Mouse (Mus musculus) 3T3-L1 (cell line): Measurements from ENCODE around the gene Parp11.

ENCODE experiments used
- DNase-seq: peaks from one replicate; pipeline ENCODE4 v3.0.0-alpha.2; 2015; ENCODE audit warnings: low read depth, low spot score

The Parp11 gene

DNA sequence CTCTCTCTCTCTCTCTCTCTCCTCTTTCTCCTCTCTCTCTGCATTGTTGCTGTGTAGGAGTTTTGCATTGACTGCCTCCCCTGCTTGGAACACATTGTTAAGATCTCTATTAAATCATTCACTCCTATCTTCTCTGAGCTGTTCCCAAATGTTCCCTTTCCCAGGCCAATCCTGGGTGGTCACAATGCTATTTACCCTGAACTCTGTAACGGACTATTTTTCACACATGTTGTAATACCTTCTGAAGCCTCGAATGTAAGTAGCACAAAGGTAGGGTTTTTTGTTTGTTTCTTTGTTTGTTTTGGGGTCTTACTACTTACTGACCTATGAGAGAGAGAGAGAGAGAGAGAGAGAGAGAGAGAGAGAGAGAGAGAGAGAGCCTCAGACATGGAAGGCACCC is 2.2 kb downstream of the Parp11 start:
- no peak for DNase-seq

DNA sequence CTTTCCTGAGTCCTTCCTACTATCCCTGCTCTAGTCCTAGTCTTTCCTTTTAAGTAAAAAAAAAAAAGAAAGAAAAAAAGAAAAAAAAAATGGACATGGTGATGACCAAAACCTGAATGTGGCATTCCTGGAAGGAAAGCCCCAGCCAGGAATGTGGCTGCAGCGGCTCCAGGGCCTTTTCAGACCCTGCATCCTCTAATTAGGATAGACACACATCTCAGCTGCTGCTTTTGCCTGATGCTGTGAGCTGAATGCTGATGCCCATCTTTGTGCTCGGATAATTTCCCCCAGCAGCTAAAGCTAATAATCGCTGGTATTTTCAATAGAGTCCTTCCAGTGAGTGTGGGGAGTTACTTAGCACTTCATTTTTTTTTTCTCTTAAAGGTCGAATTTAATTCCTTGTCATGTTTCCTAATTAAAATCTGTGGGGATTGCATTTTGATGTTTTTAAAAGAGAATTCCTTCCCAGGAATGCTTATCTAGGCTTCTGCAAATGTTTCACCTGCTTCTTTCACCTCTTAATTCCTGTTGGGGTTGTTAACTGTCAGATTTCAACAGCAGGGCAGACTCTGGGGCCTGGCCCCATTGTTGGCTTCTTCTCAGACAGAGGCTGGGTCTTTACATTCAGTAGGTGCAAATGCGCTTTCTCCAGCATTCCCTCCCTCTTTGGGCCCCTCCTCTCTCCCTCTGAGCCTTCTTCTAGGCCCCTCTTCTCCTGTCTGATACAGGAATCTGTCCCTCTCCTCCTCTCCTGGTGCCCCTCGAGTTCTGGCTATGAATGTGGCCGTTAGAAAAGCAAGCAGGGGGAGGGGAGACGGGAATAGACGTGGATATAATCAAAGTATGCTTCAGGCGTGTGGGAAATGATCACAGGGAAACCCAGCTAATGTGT is 3.1 kb downstream of the Parp11 start:
- no peak for DNase-seq

DNA sequence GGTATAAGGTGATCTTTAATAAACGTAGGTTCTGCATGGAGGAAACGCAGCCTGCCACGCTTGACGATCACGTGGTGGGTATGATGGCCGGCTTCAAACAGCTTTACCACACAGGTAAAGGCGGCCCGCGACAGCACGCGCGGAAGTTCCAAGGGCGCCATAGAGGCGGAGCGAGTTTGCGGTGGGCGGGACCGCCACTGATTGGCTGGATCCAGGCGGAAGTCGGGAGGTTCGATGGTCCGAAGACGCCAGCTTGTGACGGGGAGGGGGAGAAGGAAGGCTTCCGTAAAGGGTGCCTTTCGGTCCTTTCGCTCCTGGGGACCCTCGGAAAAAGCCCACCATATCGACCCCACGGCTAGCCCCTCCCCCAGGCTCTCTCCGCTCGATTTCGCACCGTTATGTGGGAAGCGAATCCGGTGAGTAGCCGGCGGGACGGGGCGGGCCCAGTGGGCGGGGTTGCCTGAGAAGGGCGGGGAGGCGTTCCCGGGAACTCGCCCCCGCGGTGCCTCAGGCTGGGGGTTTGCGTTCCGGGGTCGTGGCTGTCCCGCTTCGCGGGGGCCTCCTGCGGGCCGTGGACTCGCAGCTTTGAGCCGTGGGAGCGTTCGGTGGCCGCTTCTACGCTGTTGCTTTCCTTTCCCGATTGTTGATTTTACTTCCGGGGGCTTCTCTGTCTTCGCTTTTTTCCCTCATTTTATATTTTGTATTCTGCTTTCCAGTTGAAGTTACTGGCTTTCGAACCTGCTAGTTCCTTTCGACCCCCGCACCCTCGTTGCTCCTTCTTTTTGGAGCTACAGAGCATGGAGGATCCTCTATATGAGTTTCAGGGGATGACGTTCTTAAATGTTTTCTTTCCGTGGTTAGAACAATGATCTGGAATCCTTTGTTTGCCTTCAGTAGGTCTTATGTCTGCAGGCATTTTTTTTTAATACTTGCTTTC is 7.0 kb downstream of the Parp11 start:
- DNase-seq: peak; percentile 92

- no peak for DNase-seq
These were observed 7.7 kb downstream of the Parp11 start for GRCm38 (mm10) chr6:127454344-127454707.

DNA sequence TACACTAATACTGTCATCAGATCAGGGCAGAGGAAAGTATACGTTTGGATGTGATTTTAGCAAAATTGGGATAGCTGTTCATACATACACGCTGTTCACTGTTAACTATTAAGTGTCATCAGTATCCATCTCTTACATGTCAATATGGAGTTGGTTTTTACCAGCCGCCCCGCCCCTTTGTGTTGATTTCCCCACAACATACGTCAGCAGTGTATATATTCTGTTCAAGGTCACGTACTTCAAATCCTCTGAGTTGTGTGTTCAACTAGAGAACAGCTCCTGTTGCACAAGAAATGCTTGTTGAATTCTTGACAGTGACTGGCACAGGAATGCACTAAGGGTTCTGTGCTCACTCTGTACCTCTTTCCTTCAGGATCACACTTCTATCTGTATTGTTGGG is 8.2 kb downstream of the Parp11 start:
- DNase-seq: no peak

- peak; percentile 42 for DNase-seq
These were observed 8.8 kb downstream of the Parp11 start for GRCm38 (mm10) chr6:127455440-127455839.

DNA sequence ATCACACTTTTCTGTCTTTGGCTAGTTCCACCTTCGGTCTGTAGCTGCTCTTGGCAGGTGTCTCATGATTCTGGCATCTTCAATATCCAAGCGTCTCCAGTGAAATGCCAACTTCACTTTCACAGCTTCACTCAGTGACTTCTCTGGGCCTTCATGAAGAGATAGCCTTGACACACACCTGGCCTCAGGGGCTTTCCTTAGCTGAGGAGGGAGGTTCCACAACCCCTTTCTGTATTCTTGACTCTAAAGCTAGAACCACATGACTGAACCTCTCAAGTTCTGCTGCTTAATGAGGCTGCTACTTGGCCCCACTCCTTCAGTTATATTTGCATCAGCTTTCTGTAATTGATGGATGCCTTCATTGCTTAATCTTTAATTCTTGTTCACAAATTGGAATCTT is 10.1 kb downstream of the Parp11 start:
- DNase-seq: no peak

DNA sequence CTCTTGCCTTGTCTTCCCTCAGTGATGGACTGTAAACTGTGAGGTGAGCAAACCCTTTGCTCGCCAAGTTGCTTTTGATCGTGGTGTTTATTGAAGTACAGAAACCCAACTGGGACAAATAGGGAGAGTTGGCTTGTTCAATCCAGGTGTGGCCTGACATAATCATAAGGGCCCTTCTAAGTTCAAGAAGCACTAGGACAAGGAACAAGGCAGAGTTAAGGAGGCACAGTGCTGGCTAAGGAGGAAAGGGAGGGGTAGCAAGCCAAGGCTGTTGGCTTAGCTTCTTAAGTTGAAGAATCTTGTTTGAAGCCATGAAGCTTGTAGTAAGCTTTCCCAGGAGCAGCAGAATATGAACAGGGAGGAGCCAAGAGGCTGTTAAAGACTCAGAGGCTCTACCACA is 13.1 kb downstream of the Parp11 start:
- DNase-seq: no peak

- DNase-seq: no peak
These were observed 14.9 kb downstream of the Parp11 start for GRCm38 (mm10) chr6:127461491-127461890.

- no peak for DNase-seq
These were observed 15.6 kb downstream of the Parp11 start for GRCm38 (mm10) chr6:127462251-127462650.

GRCm38 (mm10) chr6:127463273-127464001 is 16.8 kb downstream of the Parp11 start:
- DNase-seq: no peak

- DNase-seq: no peak
These were observed 17.9 kb downstream of the Parp11 start for GRCm38 (mm10) chr6:127464523-127464922.

- DNase-seq: no peak
These were observed 20.2 kb downstream of the Parp11 start for GRCm38 (mm10) chr6:127466749-127467310.

DNA sequence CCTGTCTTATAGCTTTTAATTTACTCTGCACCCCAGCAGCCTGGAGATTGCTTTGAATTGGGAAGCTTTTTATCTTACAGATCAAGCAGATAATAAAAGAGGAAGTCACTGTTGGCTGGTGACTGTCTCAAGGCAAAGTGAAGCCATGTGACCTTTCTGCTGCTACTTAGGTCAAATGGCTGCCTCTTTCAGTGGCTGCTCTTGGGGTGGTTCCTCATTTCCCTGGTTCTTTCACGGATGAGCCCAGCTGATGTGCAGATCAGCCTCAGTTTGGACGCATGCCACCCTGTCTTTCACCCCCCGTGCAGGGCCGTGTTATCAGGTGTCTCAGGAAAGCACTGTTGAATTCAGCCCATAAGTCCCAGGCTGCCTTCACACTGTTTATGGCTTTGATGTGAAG is 25.4 kb downstream of the Parp11 start:
- no peak for DNase-seq

- no peak for DNase-seq
These were observed 27.3 kb downstream of the Parp11 start for GRCm38 (mm10) chr6:127473961-127474360.

- no peak for DNase-seq
These were observed 28.6 kb downstream of the Parp11 start for GRCm38 (mm10) chr6:127475231-127475630.

DNA sequence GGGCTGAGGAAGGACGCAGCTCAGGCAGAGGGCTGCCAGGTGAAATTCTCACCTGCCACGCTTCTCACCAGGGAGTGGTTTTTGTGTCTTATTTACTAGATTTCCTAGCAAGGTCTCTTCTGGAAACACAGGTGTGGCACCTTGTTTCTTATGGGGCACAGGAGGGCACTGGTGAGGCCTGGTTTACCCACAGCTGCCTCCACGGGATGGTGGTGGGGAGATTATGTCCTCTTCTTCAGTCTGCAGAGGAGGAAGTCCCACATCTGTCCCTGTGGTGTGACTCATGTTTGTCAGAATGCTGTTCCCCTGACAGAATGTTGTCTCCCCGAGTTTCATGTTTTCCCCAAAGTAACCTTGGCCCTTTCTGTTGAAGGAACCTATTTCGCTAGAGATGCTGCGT is 44.4 kb downstream of the Parp11 start:
- DNase-seq: no peak

DNA sequence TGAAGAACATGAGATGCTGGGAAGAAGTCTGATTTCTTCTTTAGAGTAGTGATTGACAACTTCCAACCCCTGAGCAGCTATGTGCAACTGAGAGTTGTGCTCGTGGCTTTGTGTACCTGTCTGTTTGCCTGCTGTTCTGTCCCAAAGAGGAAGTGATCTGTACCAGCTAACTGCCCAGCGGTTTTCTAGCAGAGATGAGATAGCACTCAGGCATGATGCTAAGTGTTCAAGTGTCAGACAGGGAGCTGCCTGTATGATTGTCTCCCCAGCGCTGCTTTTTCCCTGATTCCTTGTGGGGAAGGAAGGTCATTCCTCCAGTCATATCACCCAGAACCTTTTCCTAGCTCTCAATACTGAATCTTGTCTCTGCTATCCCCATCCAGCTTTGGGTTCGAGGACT is 45.9 kb downstream of the Parp11 start:
- DNase-seq: no peak

DNA sequence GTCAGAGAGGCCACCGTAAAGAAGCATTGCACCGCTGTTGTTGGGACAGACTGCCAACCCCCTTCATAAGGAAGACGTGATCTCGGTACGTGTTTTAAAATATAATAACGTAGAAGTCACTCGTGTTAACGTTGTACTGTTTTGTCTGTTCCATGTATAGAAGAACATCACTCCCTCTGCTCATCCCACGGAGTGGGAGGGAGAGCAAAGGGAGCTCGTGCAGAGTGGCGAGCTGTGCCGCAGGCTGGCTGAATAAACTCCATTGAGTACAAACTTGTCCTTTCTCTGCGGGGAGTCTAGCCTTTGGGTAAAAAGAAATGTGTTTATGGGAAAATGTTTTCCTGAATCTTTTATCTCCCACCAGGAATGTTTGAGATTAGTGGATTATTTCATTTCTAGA is 47.1 kb downstream of the Parp11 start:
- no peak for DNase-seq

DNA sequence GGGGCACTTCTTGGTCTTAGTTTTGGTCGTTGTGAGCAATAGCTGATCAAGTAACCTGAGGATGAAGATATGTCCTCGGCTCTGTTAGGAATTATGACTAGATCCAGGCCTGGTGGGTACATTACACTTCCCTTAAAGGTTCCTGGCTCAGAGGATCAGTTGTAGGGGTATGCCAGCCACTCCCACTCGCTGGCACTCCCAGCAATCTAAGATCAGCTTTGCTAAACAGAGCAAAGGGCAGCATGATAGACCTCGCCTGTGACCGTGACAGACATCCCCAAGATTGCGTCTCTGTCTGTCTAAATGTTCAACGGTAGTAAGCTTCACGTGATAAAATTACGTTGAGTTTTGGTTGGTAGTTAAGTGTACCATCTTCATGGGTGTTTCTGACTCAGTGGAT is 47.7 kb downstream of the Parp11 start:
- DNase-seq: no peak

GRCm38 (mm10) chr6:127495251-127495650 is 48.6 kb downstream of the Parp11 start:
- no peak for DNase-seq

DNA sequence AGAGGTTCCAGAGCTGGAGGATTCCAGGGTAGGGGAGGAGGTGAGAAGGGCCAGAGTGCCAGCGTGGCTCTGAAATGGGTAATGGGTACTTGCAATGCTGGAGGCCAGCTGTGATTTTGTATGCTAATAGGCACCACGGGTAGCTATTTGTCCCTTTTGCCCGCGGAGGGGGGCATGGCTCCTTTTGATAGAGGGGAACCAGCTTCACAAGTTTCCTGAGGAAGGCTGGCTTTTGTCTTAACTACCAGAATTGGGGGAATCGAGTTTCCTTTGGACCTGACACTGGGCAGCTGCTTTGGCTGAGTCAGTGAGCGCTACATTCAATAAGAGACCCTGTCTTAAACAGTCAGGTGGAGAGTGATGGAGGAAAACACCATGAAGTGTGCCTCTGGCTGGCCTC is 49.2 kb downstream of the Parp11 start:
- no peak for DNase-seq
